Mouse (Mus musculus) brown adipose tissue, adult 24 weeks (tissue): ENCODE results near the gene Slc38a3. TPM values are rescaled to one million over a fixed set of nuclear protein-coding genes. Genes with fewer than 3 reads are reported as not detected.

ENCODE experiments used
- H3K27ac ChIP-seq: fragments of 200-500 bp; replicated peaks from 2 replicates; pipeline ENCODE4 v1.5.1; 2012; ENCODE audit warnings: low read depth, mild to moderate bottlenecking, low read length
- H3K4me1 ChIP-seq: fragments of 200-500 bp; 2 replicates; pipeline ENCODE4 v1.6.1; 2012; ENCODE audit warnings: low read length, mixed read lengths; ENCODE audit not compliant: control insufficient read depth, insufficient read depth, insufficient read length
- H3K4me3 ChIP-seq: fragments of 200-500 bp; 2 replicates; pipeline ENCODE4 v1.5.1; 2012; ENCODE audit warnings: low read depth, mild to moderate bottlenecking, low read length, moderate library complexity; ENCODE audit not compliant: insufficient read depth
- polyA plus RNA-seq: library from polyadenylated mRNA; stranded (reverse); fragments of >200 nt; gene quantifications from 2 replicates; pipeline ENCODE4 v1.2.4, GENCODE M21; 2012; ENCODE audit not compliant: missing spikeins, insufficient read depth, insufficient read length

The Slc38a3 gene
- polyA plus RNA-seq, 1 experiment, result 0.83 TPM

GRCm38 (mm10) chr9:107662342-107662741 lies 7.0 kb downstream of the Slc38a3 start:
- no peak overlapping the region for H3K27ac ChIP-seq
- no peaks in the 10 kb centered on the region; the same call in 1 of the 2 replicates for H3K4me1 ChIP-seq

GRCm38 (mm10) chr9:107660777-107661176 lies 8.6 kb downstream of the Slc38a3 start:
- Histone ChIP-seq H3K4me1 (no peaks in the 10 kb centered on the region; the same call in 1 of the 2 replicates), H3K27ac (no peak overlapping the region), H3K4me3 (no peak overlapping the region)

More at GRCm38 (mm10) chr9:107662342-107662741, 7.0 kb downstream of the Slc38a3 start:
- H3K4me3 ChIP-seq, result no peak overlapping the region

- no peak overlapping the region for H3K4me3 ChIP-seq
- H3K27ac ChIP-seq, result no peak overlapping the region
- no peaks in the 10 kb centered on the region; the same call in 1 of the 2 replicates for H3K4me1 ChIP-seq
These were observed 9.4 kb downstream of the Slc38a3 start for GRCm38 (mm10) chr9:107659961-107660360.

GRCm38 (mm10) chr9:107659551-107659950 lies 9.8 kb downstream of the Slc38a3 start:
- no peaks in the 10 kb centered on the region; the same call in 1 of the 2 replicates for H3K4me1 ChIP-seq
- H3K4me3 ChIP-seq, result no peak overlapping the region
- H3K27ac ChIP-seq, result no peak overlapping the region

GRCm38 (mm10) chr9:107658096-107658495 lies 11.2 kb downstream of the Slc38a3 start:
- no peaks in the 10 kb centered on the region for H3K4me1 ChIP-seq
- no peak overlapping the region for H3K27ac ChIP-seq
- no peak overlapping the region for H3K4me3 ChIP-seq

- H3K4me3 ChIP-seq, result no peak overlapping the region
- no peak overlapping the region for H3K27ac ChIP-seq
- no peaks in the 10 kb centered on the region for H3K4me1 ChIP-seq
These were observed 12.2 kb downstream of the Slc38a3 start for GRCm38 (mm10) chr9:107657144-107657543.

- Histone ChIP-seq H3K4me1 (no peaks in the 10 kb centered on the region), H3K4me3 (no peak overlapping the region), H3K27ac (no peak overlapping the region)
These were observed 14.7 kb downstream of the Slc38a3 start for GRCm38 (mm10) chr9:107654585-107654984.

GRCm38 (mm10) chr9:107653474-107653873 lies 15.9 kb downstream of the Slc38a3 start:
- Histone ChIP-seq H3K4me1 (no peaks in the 10 kb centered on the region), H3K4me3 (no peak overlapping the region), H3K27ac (no peak overlapping the region)

- Histone ChIP-seq H3K4me1 (no peaks in the 10 kb centered on the region), H3K27ac (no peak overlapping the region), H3K4me3 (no peak overlapping the region)
These were observed 18.4 kb downstream of the Slc38a3 start for GRCm38 (mm10) chr9:107650708-107651481.

GRCm38 (mm10) chr9:107650225-107650624 lies 19.1 kb downstream of the Slc38a3 start:
- H3K4me3 ChIP-seq, result no peak overlapping the region
- H3K4me1 ChIP-seq, result no peaks in the 10 kb centered on the region
- H3K27ac ChIP-seq, result no peak overlapping the region

GRCm38 (mm10) chr9:107648767-107649166 lies 20.6 kb downstream of the Slc38a3 start:
- no peak overlapping the region for H3K27ac ChIP-seq
- H3K4me1 ChIP-seq, result no peaks in the 10 kb centered on the region
- no peak overlapping the region for H3K4me3 ChIP-seq

- no peak overlapping the region for H3K4me3 ChIP-seq
These were observed 22.4 kb downstream of the Slc38a3 start for GRCm38 (mm10) chr9:107646975-107647374.

GRCm38 (mm10) chr9:107645577-107645976 lies 23.8 kb downstream of the Slc38a3 start:
- Histone ChIP-seq H3K4me3 (no peak overlapping the region), H3K4me1 (no peaks in the 10 kb centered on the region), H3K27ac (no peak overlapping the region)

More at GRCm38 (mm10) chr9:107646975-107647374, 22.4 kb downstream of the Slc38a3 start:
- no peaks in the 10 kb centered on the region for H3K4me1 ChIP-seq
- no peak overlapping the region for H3K27ac ChIP-seq

GRCm38 (mm10) chr9:107645153-107645510 lies 24.2 kb downstream of the Slc38a3 start:
- Histone ChIP-seq H3K27ac (no peak overlapping the region), H3K4me3 (no peak overlapping the region), H3K4me1 (peaks cover 2% of the 10 kb centered on the region; the same call in 1 of the 2 replicates)

- H3K4me1 ChIP-seq, result peaks cover 6% of the 10 kb centered on the region
- peak overlapping the region; percentile 33; the same call in 1 of the 2 replicates for H3K27ac ChIP-seq
- H3K4me3 ChIP-seq, result peak overlapping the region; percentile 68
These were observed 24.7 kb downstream of the Slc38a3 start for GRCm38 (mm10) chr9:107644495-107645152.
